Mouse (Mus musculus) macrophage (primary cell): ENCODE measurements around the gene Crmp1. TPM values are rescaled to one million over a fixed set of nuclear protein-coding genes. Genes with fewer than 3 reads are reported as not detected.

ENCODE experiments used
- H3K27ac ChIP-seq: fragments of 350-480 bp; formaldehyde crosslinking; 2 replicates; pipeline ENCODE4 v1.9.0; 2021
- H3K36me3 ChIP-seq: fragments of 350-480 bp; formaldehyde crosslinking; 2 replicates; pipeline ENCODE4 v1.9.0; 2021; ENCODE audit errors: inconsistent target
- H3K4me3 ChIP-seq: fragments of 350-480 bp; formaldehyde crosslinking; 2 replicates; pipeline ENCODE4 v1.9.0; 2021; ENCODE audit errors: inconsistent target
- H3K79me2 ChIP-seq: fragments of 350-480 bp; formaldehyde crosslinking; 2 replicates; pipeline ENCODE4 v1.9.0; 2021; ENCODE audit errors: inconsistent target
- WGBS: methylation state at CpG from one replicate; pipeline ENCODE4 v1.1.7; 2026; ENCODE audit warnings: inconsistent platforms; ENCODE audit not compliant: missing documents; 5-methylcytosine and 5-hydroxymethylcytosine counted together
- polyA plus RNA-seq: library from polyadenylated mRNA; stranded (reverse); fragments of 250-400 nt; gene quantifications from 3 replicates; pipeline ENCODE4 v1.2.4, GENCODE M21; 2018; ENCODE audit warnings: inconsistent platforms

The Crmp1 gene
- polyA plus RNA-seq, 1 experiment from 2014 or later = not detected

DNA sequence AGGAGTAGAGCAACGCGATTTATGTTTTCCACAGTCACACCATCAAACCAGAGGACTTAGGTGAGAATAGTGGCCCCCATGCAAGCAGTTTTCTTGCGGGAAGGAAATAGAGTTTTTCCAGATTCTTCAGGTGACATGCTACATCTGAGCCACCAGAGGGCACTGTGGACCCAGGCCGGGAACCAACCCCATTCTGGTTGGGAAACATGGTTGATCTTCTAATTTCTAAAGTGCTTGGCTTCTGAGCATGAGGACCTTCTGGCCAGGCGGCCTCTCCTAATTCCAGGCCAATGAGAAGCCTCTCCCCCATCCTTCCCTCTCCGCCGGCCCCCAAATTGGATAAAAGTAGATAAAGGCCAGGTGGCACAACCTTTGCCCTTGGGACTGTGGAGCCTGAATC lies 56.6 kb downstream of the Crmp1 start:
- no peaks in the 10 kb centered on the region for H3K36me3 ChIP-seq
- no peaks in the 10 kb centered on the region for H3K79me2 ChIP-seq
- WGBS = 24% methylated on average over 7 of the region's 7 CpGs
- no peak overlapping the region for H3K27ac ChIP-seq
- no peak overlapping the region for H3K4me3 ChIP-seq

DNA sequence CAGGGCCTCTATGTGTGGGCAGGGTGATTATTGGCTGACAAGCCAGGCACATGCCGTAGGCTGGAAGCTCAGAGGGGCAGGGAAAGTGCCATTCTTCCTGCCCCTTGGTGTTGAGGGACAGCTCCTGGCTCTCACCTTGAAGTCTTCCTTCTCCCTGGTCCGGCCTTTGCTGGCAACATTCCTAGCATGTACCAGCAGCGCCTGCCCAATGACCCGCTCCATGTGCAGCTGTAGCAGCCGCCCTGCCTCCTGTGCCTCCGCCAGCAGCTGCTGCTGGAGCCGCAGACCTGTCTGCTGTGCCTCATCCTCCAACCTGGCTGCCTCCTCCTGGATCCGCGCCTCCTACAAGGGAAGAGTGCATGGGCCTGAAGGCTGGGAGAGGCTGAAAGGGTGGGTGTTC lies 68.3 kb downstream of the Crmp1 start:
- Histone ChIP-seq H3K36me3 (no peaks in the 10 kb centered on the region), H3K4me3 (no peak overlapping the region), H3K79me2 (no peaks in the 10 kb centered on the region), H3K27ac (no peak overlapping the region)
- 85% methylated on average over 9 of the region's 9 CpGs for WGBS

DNA sequence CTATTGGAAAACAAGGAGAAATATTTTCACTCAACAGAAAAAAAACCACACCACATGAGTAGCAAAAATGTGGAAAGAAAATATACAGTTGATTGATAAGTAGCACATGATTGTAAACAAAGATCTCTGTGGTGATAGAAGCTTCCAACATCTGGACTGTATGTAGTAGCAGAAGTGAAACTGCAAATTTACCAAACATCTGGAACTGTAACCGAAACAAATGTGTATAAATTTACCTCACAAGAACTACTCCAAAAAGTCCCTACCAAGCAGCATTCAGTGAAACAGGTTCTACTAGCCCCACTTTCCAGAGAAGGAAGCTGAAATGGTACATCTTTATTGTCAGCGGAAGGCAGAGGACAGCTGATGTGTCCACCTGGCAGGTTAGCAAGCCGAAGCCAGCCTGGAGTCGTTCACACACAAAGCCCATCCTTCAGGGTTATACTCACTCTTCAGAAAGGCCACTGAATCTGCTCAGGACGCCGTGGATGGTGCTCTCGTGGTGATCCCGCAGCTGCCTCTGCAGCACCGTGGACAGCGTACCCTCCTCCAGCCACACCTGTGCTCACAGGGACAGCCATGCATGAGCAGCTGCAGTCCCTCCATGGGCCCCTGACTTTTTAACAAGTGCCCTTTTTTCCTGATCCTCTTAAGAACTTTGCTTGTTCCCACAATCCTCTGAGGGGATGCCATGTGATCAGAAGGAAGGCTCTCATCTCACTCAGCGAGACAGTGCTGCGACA lies 71.4 kb downstream of the Crmp1 start:
- H3K4me3 ChIP-seq = no peak overlapping the region
- no peak overlapping the region for H3K27ac ChIP-seq

DNA sequence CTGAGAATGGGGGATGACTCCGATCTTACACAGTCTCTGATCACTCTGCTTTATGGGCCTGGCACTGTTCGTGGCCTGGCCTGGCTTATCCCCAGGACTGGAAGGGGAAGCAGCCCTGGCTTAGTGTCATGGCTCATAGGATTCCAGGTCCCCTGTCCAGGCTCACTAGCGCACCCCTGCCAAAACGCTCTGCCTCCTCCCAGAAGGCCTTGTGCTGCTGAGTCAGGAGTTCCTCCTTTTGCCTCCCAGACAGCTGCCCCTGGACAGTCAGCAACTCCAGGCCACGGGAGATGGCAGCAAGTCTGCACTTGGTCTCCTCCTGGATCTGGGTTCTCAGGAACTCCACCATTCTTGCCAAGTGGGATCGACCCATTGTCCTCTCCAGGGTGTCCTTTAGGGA lies 77.0 kb downstream of the Crmp1 start:
- no peaks in the 10 kb centered on the region for H3K36me3 ChIP-seq
- no peaks in the 10 kb centered on the region for H3K79me2 ChIP-seq
- WGBS = 82% methylated on average over 6 of the region's 6 CpGs
- H3K27ac ChIP-seq = no peak overlapping the region
- H3K4me3 ChIP-seq = no peak overlapping the region

More for the DNA sequence above, 71.4 kb downstream of the Crmp1 start:
- Histone ChIP-seq H3K79me2 (no peaks in the 10 kb centered on the region), H3K36me3 (no peaks in the 10 kb centered on the region)
- WGBS = 87% methylated on average over 12 of the region's 12 CpGs

DNA sequence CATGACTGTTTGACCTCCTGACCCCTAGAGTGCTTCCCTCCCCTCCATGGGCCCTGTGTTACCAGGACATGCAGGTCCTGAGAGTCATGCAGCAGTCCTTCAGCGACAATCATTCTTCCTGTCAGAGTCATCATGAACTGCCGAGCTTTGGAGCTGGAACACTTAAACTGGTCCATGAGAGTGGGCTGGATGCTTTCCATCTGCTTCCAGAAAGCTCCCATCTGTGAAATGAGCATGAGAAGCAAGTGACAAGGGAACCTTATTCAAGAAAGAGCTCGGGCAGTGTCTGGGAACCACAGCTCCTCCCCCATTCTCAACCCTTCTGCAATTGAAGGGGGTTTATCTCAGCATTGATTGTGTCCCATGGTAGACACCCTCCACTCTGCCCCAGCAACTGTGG lies 78.4 kb downstream of the Crmp1 start:
- Histone ChIP-seq H3K4me3 (no peak overlapping the region), H3K79me2 (no peaks in the 10 kb centered on the region), H3K27ac (no peak overlapping the region), H3K36me3 (no peaks in the 10 kb centered on the region)
- WGBS = 70% methylated on average over 3 of the region's 3 CpGs

DNA sequence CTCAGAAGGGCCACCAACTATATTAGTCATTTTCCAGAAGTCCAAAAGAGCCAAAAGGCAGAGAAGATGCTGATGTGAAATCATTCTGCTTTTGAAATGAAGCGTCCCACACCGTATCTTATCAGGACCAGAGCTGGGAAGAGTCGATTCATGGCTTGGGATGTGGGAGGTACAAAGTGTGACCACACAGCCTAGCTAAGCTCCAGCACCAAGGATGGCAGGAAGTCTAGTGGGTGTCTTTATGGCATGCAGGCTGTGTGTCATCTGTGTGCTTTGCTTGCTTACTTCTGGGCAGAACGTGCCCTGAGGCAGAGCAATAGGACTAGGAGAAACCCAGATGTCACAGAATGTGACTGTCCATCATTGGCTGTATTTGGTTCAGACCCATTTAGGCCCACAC lies 79.0 kb downstream of the Crmp1 start:
- Histone ChIP-seq H3K36me3 (no peaks in the 10 kb centered on the region), H3K4me3 (no peak overlapping the region), H3K79me2 (no peaks in the 10 kb centered on the region), H3K27ac (no peak overlapping the region)
- 84% methylated on average over 4 of the region's 4 CpGs for WGBS

DNA sequence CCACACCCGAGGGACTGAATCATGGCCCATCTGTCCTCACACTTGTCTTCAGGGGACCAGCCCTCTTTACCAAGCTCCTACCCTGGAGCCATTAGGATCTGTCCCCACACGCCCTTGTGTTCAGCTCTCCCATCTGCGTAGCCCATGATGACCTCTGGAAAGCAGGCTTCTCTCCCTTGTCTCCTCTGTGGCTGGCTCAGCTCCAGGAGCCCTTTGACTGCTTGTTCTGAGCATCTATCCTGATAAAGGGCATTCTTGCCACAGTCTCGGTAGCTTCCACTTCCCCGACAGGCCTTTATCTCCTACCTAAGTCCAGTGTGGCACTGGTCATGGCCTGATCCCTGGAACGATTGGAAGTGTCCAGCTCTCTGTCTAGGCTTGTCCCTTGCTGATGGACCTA lies 84.9 kb downstream of the Crmp1 start:
- WGBS = 92% methylated on average over 6 of the region's 6 CpGs
- Histone ChIP-seq H3K27ac (no peak overlapping the region), H3K4me3 (no peak overlapping the region), H3K36me3 (no peaks in the 10 kb centered on the region), H3K79me2 (no peaks in the 10 kb centered on the region)

DNA sequence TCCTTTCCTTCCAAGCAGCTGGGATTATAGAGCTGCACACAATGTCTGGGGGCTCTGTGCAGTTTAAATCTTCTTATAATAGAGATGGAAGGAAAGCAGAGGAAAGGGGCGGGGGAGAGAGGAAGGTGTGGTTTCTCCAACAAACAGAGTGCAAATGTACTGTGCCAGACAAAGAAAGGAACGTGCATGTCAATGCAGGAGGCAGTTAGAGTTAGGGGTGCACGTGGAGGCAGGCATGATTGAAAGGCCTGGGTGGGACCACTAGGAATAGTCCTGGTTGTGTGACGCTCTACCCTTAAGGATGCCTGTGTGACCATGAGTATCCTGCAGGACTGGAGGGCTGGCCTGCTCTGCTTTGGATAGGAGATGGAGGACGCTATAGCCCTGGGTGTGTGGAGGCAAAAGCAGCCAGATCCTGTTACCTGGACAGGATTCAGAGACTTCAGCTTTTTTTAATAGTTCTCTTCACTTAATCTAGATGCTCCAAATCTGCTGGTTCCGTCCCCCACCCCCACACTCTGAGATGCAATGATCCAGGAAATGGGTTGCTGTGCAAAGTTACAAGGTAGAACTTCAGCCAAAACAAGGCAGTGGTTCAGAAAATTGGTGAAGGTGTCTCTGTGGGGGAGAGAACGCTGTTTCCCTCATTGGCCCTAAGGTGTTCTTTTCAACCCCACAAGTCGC lies 88.9 kb downstream of the Crmp1 start:
- H3K36me3 ChIP-seq = no peaks in the 10 kb centered on the region
- no peak overlapping the region for H3K27ac ChIP-seq
- H3K4me3 ChIP-seq = no peak overlapping the region
- no peaks in the 10 kb centered on the region for H3K79me2 ChIP-seq
- WGBS = 71% methylated on average over 8 of the region's 8 CpGs

DNA sequence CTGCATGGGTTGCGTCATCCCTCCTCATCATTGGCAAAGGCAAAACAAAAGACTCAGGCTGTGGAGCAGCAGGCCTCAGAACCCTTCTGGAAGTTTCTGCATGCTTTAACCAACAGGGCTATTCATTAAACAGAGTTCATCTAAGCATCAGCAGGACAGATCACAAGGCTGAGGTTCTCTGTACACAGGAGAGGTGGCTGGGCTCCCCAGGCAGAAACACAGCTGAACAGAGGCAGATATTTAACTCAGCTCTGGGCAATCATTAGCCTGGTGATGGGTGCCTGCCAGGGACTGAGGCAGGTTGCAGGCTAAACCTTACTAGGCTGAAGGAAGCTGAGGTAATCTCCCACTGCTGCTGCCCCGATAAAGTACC lies 89.4 kb downstream of the Crmp1 start:
- 96% methylated on average over 2 of the region's 2 CpGs for WGBS
- Histone ChIP-seq H3K79me2 (no peaks in the 10 kb centered on the region), H3K4me3 (no peak overlapping the region), H3K27ac (no peak overlapping the region), H3K36me3 (no peaks in the 10 kb centered on the region)

DNA sequence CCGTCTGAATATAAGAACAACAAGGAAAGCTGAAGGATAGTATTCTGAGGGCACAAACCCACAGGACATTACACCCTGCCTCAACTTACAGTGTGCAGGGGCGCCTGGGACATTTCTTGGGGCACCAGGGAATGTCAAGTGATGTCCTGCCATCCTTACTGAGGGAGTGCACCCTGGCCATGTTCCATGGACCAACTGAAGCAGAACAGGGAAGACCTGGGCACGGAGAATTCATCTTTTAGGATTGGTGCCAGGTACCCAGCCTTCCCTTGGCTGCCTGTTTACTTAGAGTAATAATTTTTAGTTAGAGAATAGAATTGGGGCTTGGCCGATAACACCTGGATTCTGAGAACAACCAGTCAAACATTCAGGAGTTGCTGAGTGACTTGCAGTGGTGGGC lies 90.3 kb downstream of the Crmp1 start:
- Histone ChIP-seq H3K79me2 (no peaks in the 10 kb centered on the region), H3K36me3 (no peaks in the 10 kb centered on the region), H3K4me3 (no peak overlapping the region), H3K27ac (no peak overlapping the region)
- 86% methylated on average over 4 of the region's 4 CpGs for WGBS

DNA sequence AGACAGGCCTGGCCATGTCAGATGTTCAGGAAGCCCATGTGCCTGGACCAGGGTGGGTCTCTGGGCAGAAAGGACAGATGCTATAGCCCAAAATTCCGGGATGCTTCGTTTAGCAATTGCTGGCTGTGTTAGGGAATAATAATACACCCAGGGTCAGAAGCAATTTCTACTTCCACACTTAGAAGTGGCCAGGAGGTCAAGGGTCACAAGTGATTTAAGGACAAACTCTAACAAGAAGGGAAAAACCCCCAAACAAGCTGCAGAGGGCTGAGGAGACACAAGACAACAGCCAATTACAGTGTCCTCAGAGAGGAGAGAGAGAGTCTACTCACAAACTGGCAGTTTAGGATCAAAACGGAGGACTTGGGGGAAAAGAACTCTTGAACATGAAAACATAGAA lies 93.3 kb downstream of the Crmp1 start:
- no peak overlapping the region for H3K27ac ChIP-seq
- H3K79me2 ChIP-seq = no peaks in the 10 kb centered on the region
- 58% methylated on average over 3 of the region's 3 CpGs for WGBS
- no peaks in the 10 kb centered on the region for H3K36me3 ChIP-seq
- no peak overlapping the region for H3K4me3 ChIP-seq

DNA sequence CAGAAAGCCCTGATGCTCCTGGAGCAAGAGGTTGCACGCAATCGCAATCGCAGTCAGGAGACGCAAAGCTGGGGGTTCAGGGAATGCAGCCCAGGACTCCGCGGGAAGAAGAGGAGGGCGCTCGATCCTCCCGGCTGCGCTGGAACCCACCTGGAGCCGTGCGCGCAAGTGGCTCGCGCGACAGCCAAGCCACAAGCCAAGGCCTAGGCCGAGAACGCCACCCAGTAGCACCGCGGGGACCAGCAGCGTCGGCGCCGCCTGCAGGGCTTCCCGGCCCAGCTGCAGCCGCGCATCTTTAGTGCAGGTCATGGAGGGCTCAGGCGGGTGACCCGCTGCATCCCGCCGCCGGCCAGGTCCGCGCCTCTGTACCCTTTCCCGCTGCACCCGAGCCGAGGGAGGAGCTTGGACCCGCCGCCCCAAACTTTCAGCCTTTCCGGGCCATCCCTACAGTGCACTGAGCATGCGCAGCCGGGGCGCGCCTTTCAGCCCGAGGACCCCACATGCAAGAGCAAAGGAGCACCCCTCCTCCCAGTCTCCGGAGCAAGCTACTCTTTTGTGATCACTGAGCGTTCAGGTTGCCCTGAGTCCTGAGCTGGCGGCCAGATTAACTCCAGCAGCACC lies 94.9 kb downstream of the Crmp1 start, which contains the start of gene Evc:
Gene Evc (minus strand): TSS at position 410 of the 621 bp plus-strand sequence.
- Histone ChIP-seq H3K79me2 (no peaks in the 10 kb centered on the region), H3K27ac (no peak within 1 kb of the TSS), H3K4me3 (no peak within 1 kb of the TSS), H3K36me3 (no peaks in the 10 kb centered on the region)
- WGBS = 2% methylated on average over 48 of the region's 48 CpGs

DNA sequence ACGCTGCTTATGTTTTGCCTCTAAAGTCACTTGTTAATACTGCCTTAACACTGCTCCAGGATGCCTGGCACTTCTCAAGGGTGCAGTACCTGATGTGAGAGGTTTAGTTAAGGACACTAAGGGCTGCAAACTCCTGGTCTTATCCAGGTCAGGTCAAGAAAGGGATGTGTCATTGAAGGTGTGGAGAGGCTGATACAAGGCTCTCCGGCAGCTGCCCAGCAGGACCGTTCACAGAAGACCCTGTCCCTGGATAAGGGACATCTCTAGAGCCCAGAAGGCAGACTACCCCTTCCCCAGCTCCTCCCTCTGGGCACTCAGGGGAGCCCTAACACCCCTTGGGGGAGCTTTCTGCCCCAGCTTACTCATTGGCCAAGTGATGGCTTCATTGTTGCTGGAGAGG lies 96.0 kb downstream of the Crmp1 start:
- WGBS = 74% methylated on average over 3 of the region's 3 CpGs
- H3K4me3 ChIP-seq = no peak overlapping the region
- no peaks in the 10 kb centered on the region for H3K36me3 ChIP-seq
- H3K27ac ChIP-seq = no peak overlapping the region
- H3K79me2 ChIP-seq = no peaks in the 10 kb centered on the region

DNA sequence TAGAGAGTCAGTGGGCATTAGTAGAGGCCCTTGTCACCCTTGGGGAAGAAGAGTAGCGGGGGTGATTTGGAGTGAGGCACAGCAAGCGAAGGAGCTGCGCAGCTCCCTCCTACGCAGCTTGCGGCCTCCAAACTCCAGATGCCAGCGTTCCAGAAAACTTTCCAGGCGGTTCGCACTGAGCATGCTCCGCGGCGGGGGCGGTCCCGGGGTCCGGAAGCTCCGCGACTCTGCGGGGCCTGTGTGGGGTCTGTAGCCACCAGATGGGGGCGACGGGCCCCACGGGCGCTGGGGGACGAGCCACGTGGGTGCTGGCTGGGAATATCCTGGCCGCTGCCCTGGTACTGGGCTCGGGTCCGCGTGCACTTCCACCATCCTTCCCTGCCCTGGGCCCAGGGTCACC lies 96.5 kb downstream of the Crmp1 start, which contains the start of gene Evc2:
Gene Evc2 (plus strand): TSS at position 212 of the 400 bp plus-strand sequence.
- Histone ChIP-seq H3K4me3 (no peak within 1 kb of the TSS), H3K36me3 (no peaks in the 10 kb centered on the region), H3K27ac (no peak within 1 kb of the TSS), H3K79me2 (no peaks in the 10 kb centered on the region)
- 2% methylated on average over 23 of the region's 27 CpGs for WGBS
